Mouse (Mus musculus): Measurements from ENCODE around the gene Upp2.
A peak's percentile ranks its signal among the peaks of the same experiment; 100 is the strongest.

Gene Upp2

DNA sequence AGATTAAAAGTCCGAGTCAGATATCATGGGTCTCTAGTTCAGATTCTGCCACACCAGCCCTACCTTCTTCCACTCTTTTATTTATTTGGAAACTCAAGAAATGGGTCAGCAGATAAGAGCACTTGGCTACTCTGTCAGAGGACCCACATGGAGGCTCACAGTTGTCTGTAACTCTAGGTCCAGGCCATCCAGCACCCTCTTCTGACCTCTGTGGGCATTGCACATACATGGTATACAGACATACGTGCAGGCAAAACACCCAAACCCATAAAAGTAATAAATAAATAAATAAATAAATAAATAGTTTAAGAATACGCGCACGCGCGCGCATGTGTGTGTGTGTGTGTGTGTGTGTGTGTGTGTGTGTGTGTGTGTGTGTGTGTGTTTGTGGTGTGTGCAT, 47.8 kb downstream of the Upp2 start:
- DNase-seq (ENCODE audit: low spot score in 2 of 2) = no peak

DNA sequence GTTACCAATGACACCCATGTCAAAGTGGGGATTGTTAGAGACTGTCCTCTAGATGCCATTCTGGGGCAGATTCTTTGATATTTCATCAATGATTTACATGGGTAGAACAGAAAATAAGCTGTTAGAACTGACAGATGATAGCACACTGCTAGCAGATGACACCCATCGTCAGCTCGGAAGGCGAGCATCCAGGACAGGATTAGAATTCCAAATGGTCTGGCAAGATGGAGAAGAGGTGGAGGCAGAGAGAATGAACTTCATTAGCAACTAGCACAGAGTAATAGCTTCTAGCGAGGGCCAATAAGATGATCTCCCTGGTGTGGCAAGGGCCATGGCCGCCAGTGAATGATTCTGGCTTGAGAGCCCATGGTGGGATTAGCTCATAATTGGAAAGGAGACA, 48.7 kb downstream of the Upp2 start:
- DNase-seq (ENCODE audit: low spot score in 2 of 2) = no peak

DNA sequence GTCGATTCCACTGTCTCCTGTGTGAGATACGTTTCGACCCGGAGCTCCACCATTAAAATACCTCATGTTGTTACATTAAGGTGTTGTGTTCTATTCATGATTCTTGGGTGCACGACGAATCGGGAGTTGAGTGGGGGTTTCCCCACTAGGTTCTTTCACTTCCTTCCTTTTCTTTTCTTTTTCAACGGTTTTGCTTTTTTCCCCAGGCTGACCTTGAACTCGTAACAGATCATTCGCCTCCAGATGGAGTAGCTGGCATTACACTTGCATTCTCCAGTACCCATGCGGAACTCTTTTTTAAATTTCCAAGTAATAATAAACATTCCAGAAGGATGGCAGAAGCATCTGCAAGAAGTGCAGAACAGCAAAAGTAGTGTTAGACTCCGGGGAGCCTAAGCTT, 58.1 kb downstream of the Upp2 start:
- DNase-seq (ENCODE audit: low spot score in 2 of 2) = no peak

DNA sequence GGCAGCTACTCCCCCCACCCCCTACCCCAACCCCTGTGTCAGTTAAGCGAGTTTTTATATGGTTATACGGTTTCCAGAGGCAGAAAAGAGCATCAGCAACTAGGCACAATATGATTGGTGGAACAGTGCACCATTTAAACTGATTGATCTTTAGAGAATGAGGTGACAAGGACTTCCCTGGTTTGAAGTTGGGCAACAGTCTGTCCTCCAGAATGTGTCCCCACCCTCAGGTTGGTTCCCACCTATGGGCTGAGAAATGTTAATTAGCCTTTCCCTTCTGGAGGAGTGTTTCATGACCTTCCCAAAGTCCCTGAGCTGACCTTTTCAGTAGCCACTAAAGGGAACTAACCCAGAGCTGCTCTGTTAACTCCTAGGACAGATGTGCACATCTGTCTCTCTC, 58.6 kb downstream of the Upp2 start:
- no peak for DNase-seq (ENCODE audit: low spot score in 2 of 2)

DNA sequence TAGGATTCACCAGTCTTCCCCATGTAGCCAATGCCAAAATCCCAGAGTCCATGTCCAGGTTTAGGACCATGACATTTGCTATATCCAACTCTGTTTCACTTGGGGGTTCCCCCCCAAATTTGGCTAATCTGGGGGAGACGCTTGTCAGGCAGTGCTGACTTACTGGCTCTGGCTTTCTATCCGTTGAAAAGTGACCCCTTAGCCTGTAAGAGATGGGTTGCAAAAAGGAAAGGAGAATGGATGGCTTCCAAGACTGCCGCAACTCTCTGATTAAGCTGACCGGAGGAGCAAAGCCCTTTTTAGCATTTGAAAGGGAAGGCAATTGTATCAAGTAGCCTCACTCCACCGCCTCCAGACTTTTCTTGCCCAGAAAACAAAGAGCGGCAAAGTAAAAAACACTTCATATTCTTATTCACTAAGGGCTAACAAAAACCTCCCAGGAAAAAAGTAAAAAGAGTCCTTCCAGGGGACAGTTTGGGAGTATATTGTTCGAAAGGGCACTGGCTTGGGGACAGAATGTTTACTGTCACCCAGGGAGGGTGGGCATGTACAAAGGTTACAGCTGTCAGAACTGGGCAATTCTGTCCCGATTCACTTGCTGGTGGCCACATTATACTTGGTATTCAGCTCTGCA, 59.2 kb downstream of the Upp2 start:
- no peak for DNase-seq (ENCODE audit: low spot score in 2 of 2)

DNA sequence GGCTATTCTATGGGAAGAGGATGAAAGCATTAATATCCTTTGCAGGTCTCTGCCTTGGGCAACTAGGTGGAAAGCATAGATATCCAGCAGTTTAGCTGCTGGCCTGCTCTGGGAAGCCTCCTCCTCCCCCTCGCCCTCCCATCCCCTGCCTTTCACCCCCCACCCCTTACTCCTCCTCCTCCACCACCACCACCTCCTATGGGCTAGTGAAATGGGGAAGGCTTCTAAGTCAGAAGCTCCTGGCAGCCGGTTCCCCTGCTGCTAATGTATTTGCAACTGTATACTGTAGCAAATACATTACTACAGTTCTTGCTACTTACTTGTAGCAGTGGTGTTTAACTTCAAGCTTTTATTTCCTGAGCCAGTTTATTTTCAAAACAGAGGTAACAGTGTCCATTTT, 60.9 kb downstream of the Upp2 start:
- DNase-seq (ENCODE audit: low spot score in 2 of 2) = no peak

DNA sequence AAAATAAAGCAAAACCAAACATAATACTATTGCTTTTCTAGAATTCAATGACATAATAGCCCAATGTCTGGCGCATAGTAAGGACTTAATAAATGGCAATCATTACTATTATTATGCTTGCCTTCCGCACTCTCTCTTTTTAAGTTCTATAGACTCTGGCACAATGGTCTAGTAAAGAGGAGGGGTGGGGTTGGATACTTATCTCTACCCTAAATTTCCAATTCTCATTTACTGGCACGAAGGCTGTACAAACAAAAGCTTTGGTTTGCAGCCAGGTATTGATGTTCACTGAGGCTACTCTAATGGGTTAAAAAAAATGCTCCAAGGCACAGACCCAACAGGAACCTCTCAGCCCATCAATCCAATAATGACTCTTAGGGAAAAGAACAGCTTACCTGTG, 61.9 kb downstream of the Upp2 start:
- DNase-seq (ENCODE audit: low spot score in 2 of 2) = no peak

DNA sequence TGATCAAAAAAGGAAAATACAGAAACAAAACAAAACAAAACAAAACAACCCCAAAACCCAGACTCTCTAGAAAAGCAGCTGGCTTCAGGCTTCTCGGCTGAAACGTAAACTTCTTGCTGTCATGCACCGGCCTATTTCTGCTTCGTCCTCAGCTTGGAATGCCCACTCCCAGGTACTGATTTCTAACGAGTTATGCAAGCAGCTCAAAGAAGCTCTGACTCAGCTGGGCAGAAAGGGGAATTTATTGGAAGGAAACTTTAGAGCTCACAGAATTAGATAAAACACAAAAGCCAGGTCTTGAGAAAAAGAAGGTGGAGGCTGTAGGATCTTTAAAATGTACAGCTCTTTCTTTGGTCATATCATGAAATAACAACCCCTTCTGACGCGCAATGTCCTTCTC, 62.3 kb downstream of the Upp2 start:
- DNase-seq (ENCODE audit: low spot score in 2 of 2) = no peak

DNA sequence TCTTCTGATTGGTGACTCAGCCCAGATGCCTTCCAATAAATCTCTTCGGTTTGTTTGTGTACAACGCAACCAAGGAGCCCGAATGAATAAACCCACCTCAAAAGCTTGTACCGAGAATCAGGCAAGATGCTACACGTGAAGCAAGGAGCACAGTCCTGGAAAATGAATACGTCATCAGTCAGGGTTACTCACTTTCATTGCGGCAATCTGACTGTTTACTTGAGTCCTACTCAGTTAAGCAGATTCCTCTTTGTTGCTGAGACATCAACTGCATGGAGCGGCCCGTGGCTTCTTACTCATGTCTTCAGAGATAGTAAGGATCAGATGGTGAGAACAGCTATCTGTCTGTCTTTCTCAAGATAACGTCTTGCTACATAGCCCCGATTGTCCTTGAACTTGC, 66.7 kb downstream of the Upp2 start:
- DNase-seq (ENCODE audit: low spot score in 2 of 2) = no peak

DNA sequence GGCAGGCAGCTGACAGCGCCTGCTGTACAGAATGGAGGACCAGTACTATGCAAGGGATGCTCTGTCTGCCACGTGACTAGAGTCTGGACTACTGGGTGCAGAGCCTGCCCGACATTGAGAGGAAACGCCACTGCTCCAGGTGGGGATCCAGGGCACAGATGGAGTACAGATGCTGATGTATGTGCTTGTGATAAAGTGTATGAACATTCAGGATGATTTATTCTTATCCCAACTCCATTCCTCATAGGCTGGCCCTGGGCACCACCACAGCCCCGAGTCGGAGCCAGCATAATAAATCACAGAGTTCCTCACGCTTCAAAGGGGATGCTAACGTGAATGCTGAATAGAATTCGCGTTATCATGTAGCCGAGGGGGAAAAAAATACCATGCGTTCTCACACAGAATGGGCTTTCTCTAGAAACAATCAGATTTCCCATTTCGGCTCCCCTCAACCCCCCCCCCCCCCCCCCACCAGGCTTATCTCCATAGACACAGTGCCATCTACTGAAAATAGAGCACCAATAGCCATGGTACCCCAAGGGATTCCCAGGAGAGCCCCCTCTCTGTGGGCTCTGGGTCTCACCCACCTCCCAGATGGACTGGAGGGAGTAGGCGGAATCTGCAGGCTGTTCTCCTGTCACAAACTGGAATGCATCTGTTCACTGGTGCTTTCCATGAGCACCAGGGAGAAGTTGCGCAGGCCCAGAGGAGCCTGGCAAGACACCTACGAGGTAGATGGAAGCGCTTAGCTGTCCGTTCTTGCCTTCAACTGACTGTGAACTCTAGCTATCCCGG, 74.9 kb downstream of the Upp2 start:
- peak; percentile 91 for DNase-seq (ENCODE audit: low spot score in 2 of 2)

DNA sequence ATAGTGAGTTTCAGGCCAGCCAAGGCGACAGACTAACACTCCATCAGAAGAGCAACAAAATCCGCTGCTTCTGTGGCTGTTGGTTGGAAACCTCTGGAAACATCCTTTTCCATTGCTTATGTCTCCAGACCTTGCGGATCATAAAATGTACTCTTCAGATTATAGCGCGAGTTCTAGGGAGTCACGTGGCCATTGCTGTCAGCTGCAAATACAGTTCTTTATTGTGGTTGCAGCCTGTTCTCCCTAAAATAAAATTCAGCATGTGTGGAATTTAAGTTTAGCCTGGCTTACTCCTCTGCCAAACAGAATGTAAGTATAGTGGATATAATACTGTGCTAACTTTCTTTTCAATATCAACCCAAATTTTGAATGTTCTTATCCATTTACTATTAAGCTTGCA, 78.6 kb downstream of the Upp2 start:
- DNase-seq (ENCODE audit: low spot score in 2 of 2) = no peak

DNA sequence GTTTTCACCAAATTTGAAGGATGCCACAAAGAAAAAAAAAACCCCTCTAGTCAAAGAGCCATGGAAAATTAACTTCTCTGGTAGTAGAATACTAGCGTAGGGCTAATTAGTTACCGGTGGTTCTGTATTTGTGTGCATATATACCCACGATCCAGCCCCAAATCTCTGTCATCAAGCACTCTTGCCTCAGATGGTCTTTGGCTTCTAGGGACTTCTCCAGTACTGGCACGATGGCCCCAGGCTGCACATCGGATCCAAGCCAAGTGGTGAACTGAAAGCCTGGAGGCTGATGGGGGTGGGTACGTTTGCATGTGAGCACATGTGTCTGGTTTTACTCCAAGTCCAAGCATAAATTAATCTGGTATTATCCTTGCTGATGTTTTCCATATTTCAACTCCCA, 88.1 kb downstream of the Upp2 start:
- DNase-seq (ENCODE audit: low spot score in 2 of 2) = no peak

DNA sequence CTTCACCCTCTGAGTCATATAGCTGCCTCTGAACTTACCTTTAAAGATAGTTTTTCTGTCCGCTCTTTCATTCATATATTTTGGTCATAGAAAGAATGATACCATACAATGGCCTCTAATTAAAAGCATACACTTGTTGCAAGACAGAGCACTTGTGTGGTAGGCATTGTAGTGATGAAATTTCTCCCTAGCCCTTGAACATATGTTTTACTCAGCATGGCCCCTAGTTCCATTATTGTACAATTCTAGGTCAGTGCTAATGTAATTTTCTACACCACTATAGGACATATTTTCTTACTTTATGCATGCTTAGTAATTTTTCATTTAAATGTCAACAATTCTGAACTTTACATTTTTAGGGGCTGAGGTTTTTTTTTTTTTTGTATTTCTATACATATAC, 89.9 kb downstream of the Upp2 start:
- DNase-seq (ENCODE audit: low spot score in 2 of 2) = no peak

DNA sequence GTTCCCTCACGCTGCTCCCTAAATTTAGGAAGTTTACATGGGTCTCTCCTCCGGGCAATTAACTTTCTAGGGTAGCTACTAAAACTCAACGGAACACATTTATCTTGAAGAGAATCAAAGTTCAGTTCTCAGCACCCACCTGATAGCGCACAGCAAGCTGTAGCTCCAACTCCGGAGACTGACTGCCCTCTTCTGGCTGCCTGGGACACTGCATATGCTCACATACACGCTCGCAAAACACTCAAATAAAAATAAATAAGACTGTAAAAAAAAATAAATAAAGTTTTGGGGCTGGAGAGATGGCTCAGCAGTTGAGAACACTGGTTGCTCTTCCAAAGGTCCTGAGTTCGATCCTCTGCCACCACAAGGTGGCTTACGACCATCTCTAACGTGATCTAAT, 90.8 kb downstream of the Upp2 start:
- DNase-seq (ENCODE audit: low spot score in 2 of 2) = no peak

DNA sequence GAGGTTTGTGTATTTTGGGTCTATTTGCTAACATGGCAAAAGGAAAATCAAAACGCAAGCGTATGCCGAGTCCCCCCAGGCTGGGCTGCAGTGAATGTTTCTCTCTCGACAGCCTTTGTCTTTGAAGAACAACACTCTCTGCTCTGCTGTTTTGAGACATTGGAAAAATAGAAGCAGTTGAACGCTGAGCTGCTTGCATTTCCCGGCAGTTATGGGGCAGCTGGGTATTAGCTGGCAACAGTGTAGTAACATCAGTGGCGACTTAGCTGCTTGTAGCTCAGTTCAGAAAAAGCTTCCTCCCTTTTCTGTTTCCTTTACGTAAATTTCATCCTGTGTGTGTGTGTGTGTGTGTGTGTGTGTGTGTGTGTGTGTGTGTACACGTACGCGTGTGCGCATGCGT, 93.5 kb downstream of the Upp2 start:
- DNase-seq (ENCODE audit: low spot score in 2 of 2) = no peak

DNA sequence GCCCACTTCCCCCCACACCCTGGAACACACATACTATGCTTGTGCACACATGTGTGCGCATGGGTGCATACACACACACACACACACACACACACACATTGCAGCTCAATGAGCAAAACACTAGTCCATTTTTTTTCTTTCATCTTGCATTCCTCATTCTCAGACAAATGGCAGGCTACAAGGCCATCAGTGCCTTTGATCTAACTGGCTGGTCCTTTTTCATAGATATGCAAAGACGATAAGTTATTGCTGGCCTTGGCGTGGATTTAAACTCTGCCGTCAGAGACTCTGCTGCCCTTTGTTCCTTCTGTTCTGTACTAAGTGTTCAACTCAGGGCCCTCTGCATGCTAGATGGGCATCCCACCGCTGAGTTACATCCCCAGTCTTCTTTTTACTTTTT, 94.0 kb downstream of the Upp2 start:
- no peak for DNase-seq (ENCODE audit: low spot score in 2 of 2)

DNA sequence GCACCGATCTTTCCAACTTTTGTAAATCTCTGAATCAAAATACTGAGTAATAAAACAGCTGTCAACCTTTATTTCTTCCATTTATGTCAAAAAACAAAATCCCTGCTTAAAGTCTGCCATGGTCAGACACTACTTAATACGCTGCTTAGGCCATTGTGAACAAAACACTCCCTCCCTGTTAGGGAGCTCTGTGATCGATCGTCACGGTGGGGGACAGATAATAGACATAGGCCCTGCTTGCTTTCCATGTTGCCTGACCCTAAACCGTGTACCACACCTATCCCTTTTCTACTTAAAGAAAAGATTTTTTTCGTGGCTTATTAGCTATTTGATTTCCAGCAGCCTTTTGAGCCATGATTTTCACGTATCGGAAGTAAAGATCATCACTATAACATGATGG, 95.6 kb downstream of the Upp2 start:
- DNase-seq (ENCODE audit: low spot score in 2 of 2) = no peak

DNA sequence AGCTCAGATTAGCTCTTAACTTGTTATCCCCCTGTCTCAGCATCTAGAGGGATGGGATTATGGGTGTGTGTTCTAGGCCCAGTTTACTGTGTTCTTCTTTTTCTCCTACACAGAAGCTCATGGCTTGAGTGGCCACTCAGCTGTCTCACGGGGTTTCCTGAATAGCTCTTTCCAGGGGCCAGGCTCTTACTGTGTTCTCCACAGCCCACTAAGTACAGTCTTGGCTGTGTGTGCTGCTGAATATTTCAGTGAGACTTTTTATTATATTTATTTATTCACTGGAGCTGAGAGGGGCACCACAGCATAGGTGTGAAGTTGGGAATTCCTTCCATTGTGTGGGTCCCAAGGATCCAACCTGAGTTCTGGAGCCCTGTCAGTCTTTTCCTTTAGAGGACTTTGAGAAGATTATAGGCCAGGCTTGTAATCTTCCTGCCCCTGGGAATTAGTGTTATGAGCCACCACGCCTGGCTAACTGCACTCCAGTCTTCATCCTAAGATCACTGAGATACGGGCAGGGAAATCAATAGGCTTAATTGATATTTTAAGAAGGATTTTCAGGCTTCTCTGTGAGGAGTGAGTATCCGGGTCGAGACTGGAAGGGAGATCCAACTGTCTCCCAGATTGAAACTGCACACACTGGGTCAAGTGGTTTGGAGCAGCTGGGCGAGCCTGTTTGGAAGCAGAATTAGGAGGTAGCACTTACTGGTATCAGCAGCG, 96.5 kb downstream of the Upp2 start:
- no peak for DNase-seq (ENCODE audit: low spot score in 2 of 2)

DNA sequence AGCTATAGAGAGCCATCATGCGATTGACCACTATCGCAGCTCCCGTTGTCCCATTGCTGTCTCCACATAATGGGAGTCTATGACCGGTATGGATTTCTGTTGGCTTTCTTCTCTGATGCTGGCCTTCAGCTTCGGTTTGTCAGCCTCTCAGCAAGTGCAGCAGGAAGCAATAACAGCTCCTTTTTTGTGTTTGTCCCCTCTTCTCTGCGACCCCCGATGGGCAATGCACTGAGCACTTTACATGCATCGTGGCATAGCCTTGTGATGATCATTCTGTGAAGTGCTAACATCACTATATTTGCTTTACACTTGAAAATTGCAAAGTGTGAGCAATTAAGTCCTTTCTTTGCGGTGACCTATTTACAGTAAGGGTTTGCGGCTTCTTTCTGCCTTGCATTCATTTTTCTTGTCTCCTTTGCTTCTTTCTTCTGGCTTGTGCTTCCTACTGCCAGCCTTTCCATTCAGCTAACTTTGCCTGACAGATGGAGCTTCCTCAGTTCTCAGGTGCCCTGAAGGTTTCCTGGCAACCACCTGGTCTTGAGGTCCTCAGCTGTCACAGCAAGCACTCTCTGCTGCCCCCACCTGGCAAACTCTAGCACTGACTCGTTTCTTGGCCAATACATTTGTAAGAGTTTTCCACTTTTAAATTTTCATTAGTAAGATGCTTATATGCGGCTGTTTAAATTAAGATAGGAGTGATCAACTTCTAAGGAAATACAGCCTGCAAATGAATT, 98.2 kb downstream of the Upp2 start:
- peak; percentile 79 to 83 for DNase-seq (ENCODE audit: low spot score in 2 of 2)

DNA sequence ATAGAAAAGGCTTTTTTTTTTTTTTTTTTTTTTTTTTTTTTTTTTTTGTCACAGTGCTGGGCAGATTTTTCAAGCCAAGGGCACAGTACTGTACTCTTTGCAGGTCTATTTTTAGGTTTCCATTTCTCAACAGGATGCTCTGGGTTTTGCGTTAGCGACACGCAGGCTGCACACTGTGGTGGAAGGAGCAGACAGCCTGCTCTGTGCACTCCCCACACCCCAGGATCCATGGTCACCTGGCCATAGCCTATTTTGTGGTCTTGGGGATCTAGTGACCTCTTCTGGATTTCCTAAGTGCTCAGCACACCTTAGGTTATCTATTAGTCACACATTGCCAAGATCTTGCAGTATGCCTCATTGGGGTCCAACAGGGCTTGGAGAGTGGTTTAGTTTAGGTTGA, 100.2 kb downstream of the Upp2 start:
- DNase-seq (ENCODE audit: low spot score in 2 of 2) = no peak

DNA sequence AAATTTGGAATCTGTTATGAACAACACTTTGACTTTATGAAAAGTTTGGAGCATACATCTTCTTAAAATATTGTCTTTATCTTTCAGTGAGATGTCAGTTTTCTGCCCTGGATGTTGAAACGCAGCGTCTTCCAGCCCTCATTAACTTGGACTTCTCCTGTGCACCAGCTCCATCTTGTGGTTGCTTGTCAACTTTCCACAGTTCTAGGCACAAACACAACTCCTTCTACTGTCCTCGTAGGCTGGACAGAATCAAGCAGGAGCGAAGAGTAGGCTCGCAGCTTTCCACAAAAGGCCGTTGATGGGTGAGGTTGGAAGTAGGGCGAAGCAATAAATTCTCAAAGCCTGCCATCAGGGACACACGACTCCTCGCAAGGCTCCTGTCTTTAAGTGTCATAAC, 100.9 kb downstream of the Upp2 start:
- peak; percentile 77 to 88 for DNase-seq (ENCODE audit: low spot score in 2 of 2)

DNA sequence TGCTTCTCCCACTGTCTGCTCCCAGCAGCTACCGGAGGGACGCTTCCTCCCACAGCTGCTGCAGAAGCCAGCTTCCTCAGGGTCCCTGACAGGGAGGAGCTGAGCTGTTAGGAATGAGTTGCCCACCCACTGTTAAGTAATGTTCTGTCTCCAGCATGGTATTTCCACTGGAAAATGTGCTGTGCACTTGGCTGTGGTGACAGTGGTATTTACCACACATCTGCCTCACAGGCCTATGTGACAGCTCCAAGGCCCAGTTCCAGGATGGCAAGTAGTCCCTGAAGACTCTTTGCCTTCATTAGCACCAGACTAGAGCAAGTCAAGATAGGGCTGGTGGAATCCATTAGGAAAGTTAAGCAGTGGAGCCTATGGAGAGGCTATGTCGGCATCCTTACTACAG, 102.0 kb downstream of the Upp2 start:
- DNase-seq (ENCODE audit: low spot score in 2 of 2) = no peak

Measured in right cerebral cortex, adult 2 months (tissue).